In genomic region chr10:90733632-90734031, GRCm38 (mm10) we compare ENCODE assay signal across 9 mouse cellular contexts.
A peak's percentile ranks its signal among the peaks of the same experiment; 100 is the strongest.
DNase-seq lines count a peak whose midpoint lies in the region; ATAC-seq and TF ChIP-seq lines count a peak whose summit lies in the region.
"Had no signal": no experiment of that assay in that cellular context is flagged by ENCODE, and none has a peak within 500 bp of the region (broad histone marks: within the 10 kb centered on the region; RNA-seq: fewer than 3 reads in every experiment).

No protein-coding gene starts in this region.

- no peak overlapping the region for H3K4me2 ChIP-seq in liver, embryonic 14.5 days (ENCODE audit: low read depth)
- H3K4me2 ChIP-seq in liver, embryonic 12.5 days = no peak overlapping the region
- H3K4me2 ChIP-seq in forebrain, embryonic 12.5 days = no peak overlapping the region

- no peak; the same call in 1 of the 2 replicates for ATAC-seq in cerebellum, adult (ENCODE audit: insufficient number of reproducible peaks, low FRiP score, low TSS enrichment)
- no peak for ATAC-seq in liver, embryonic 14.5 days (ENCODE audit: insufficient read depth)
- ATAC-seq in liver, embryonic 12.5 days = no peak
- peak; percentile 39; the same call in 1 of the 2 replicates for ATAC-seq in forebrain, embryonic 12.5 days (ENCODE audit: low FRiP score)

- no peak overlapping the region for H3K4me3 ChIP-seq in liver, embryonic 14.5 days (ENCODE audit: insufficient read depth in 1 of 2, low read depth in 2 of 2, low read length in 2 of 2)
- H3K4me3 ChIP-seq in liver, embryonic 12.5 days = no peak overlapping the region
- no peak overlapping the region for H3K4me3 ChIP-seq in forebrain, embryonic 12.5 days (replicated peaks)
- H3K4me3 ChIP-seq: megakaryocyte, embryonic 14.5 days had no signal

- 19% methylated on average over 5 of the region's 5 CpGs for WGBS in liver, embryonic 14.5 days (ENCODE audit: insufficient replicate concordance)
- WGBS in liver, embryonic 12.5 days (ENCODE audit: insufficient replicate concordance) = 15% methylated on average over 5 of the region's 5 CpGs
- WGBS in forebrain, embryonic 12.5 days = 24% methylated on average over 5 of the region's 5 CpGs

- no peaks in the 10 kb centered on the region for H3K36me3 ChIP-seq in liver, embryonic 14.5 days (replicated peaks; ENCODE audit: control insufficient read depth, insufficient read depth, low read depth)
- H3K36me3 ChIP-seq in liver, embryonic 12.5 days = no peaks in the 10 kb centered on the region
- no peaks in the 10 kb centered on the region for H3K36me3 ChIP-seq in forebrain, embryonic 12.5 days (replicated peaks)

- no peak for TF ChIP-seq EP300 in liver, embryonic 14.5 days (IDR thresholded peaks at IDR 0.05; ENCODE audit: low read depth)

- DNase-seq in cerebellum, adult 11 months = peak; percentile 41
- DNase-seq in liver, embryonic 14.5 days (ENCODE audit: low read depth in 3 of 3, low spot score in 3 of 3) = no peak
- peak; percentile 42 for DNase-seq in adrenal gland, postnatal 10 days
- DNase-seq in mesoderm, embryonic 11.5 days (ENCODE audit: low read depth, low spot score) = peak; percentile 54
- no peak for DNase-seq in layer of hippocampus, postnatal 36 days

- no peaks in the 10 kb centered on the region for H3K4me1 ChIP-seq in liver, embryonic 14.5 days (replicated peaks; ENCODE audit: control insufficient read depth in 2 of 2, insufficient read depth in 2 of 2, low read length in 1 of 2)
- H3K4me1 ChIP-seq in liver, embryonic 12.5 days = 0 out of 2 replicates have a peak, but pooled peaks cover under 1% of the 10 kb centered on the region
- H3K4me1 ChIP-seq in forebrain, embryonic 12.5 days = peaks cover 5% of the 10 kb centered on the region; the same call in 1 of the 2 replicates

- H3K9ac ChIP-seq in liver, embryonic 14.5 days (replicated peaks) = no peak overlapping the region
- no peak overlapping the region for H3K9ac ChIP-seq in liver, embryonic 12.5 days
- H3K9ac ChIP-seq in forebrain, embryonic 12.5 days = no peak overlapping the region

- TF ChIP-seq CTCF in liver, embryonic 14.5 days (IDR thresholded peaks at IDR 0.05; ENCODE audit: low read depth) = peak; percentile 42; the same call in 1 of the 2 replicates

- H3K27ac ChIP-seq in liver, embryonic 14.5 days = no peak overlapping the region
- H3K27ac ChIP-seq in liver, embryonic 12.5 days = no peak overlapping the region
- no peak overlapping the region for H3K27ac ChIP-seq in forebrain, embryonic 12.5 days

- no peaks in the 10 kb centered on the region for H3K9me3 ChIP-seq in liver, embryonic 14.5 days (ENCODE audit: control insufficient read depth, low read length)
- H3K9me3 ChIP-seq in liver, embryonic 12.5 days (replicated peaks) = no peaks in the 10 kb centered on the region
- no peaks in the 10 kb centered on the region for H3K9me3 ChIP-seq in forebrain, embryonic 12.5 days
- H3K9me3 ChIP-seq: megakaryocyte, embryonic 14.5 days had no signal

- no peaks in the 10 kb centered on the region for H3K27me3 ChIP-seq in liver, embryonic 14.5 days (ENCODE audit: control insufficient read depth, insufficient read depth, low read length)
- no peaks in the 10 kb centered on the region for H3K27me3 ChIP-seq in liver, embryonic 12.5 days (replicated peaks)
- H3K27me3 ChIP-seq in forebrain, embryonic 12.5 days = no peaks in the 10 kb centered on the region

Comparison
In these comparisons a context has a peak if more than half of its experiments do, and no peak if none do; other contexts are left out.
1. DNase-seq: peak in cerebellum, adult 11 months (single experiment), adrenal gland, postnatal 10 days (single experiment) and mesoderm, embryonic 11.5 days (single experiment); none in liver, embryonic 14.5 days (0 of 3) and layer of hippocampus, postnatal 36 days (0 of 2).